Mouse (Mus musculus): ENCODE data around the gene Idh1. TPM values are rescaled to one million over a fixed set of nuclear protein-coding genes. Genes with fewer than 3 reads are reported as not detected.
"Not testable (repeated sequence)": the region's sequence is repeated elsewhere in the genome, so short reads cannot be mapped to it uniquely, and the experiment has no call there.

Idh1 gene
- 56.0 and 76.9 TPM in 2 replicates for polyA plus RNA-seq (2015; fragmentation: Nextera tagmentation; extraction: Ambion mirVana)

DNA sequence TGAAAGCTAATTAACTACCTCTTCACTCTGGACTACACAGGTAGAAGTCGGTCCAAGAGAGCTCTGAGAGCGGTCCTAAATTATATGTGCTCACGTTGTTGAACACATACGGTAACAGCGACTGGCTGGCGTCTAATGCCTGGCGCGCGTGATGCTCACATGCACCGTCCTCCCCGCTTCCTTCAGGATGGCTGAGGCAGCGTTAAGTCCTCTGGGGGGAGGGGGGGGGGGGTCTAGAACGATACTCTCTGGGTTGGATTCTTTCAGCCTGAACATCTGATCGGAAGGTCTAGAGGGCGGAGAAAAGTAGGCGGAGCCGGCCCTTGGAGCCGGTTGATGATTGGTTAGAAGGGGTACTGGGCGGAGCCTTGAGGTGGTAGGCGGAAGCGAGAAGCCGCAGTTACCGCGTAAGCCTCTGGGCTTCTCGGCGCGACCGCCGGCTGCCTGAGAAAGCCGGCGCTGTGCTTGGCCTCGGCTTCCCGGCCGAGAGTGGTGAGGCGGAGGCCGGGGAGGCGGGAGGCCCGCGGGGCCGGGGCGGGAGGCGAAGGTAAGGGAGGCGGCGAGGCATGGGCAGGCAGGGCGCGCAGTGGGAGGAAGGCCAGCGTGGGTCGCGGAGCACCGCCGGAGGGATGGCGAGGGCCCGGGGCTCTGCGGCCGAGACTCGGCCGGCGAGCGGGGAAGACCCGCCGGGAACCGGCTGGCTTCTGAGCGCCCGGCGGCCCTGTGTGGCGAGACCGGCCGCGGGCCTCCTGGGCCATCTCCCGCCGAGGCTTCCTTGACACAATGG is at the start of gene Idh1, which contains the start of gene Pikfyve:
TSS of gene Idh1 (minus strand) at position 214 of the 787 bp plus-strand sequence.
TSS of gene Pikfyve (plus strand) at position 397 of the 787 bp plus-strand sequence.
- WGBS, result 0% methylated on average over 63 of the region's 71 CpGs
- Histone ChIP-seq H3K9ac (peak within 1 kb of the TSS; percentile 90), H3K9me3 (replicated peaks) (no peaks in the 10 kb centered on the region), H3K4me2 (peak within 1 kb of the TSS; percentile 73), H3K4me1 (replicated peaks) (peaks cover 12% of the 10 kb centered on the region), H3K27ac (peak within 1 kb of the TSS; percentile 89), H3K4me3 (peak within 1 kb of the TSS; percentile 97), H3K27me3 (no peaks in the 10 kb centered on the region), H3K36me3 (0 out of 2 replicates have a peak, but pooled peaks cover 5% of the 10 kb centered on the region)
- ATAC-seq (replicated peaks; ENCODE audit: insufficient number of reproducible peaks, insufficient read depth, low FRiP score, low read depth), result peak; percentile 100

DNA sequence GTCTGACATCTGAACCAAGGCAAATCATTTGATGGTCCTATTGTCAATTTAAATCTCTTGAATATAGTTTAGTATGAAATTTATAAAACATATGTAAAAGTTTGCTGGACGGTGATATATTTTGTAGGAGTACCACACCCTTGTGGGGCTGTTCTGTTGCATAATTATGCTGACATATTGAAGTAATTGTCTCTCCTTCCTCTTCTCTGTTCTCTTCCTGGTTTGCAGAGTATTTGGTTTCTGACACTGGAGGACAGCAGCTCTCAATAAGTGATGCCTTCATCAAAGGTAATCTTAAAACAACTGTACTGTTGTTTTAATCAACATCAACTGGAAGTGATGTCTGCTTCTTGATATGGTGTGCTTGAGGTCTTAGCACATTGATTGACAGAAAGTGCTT is 44.3 kb upstream of the Idh1 start:
- Histone ChIP-seq H3K27ac (no peak overlapping the region), H3K9ac (no peak overlapping the region), H3K9me3 (replicated peaks) (no peaks in the 10 kb centered on the region), H3K27me3 (no peaks in the 10 kb centered on the region), H3K36me3 (peaks cover 8% of the 10 kb centered on the region), H3K4me1 (replicated peaks) (no peaks in the 10 kb centered on the region), H3K4me3 (no peak overlapping the region), H3K4me2 (no peak overlapping the region)
- 79% methylated on average over 1 of the region's 1 CpGs for WGBS
- ATAC-seq (replicated peaks; ENCODE audit: insufficient number of reproducible peaks, insufficient read depth, low FRiP score, low read depth), result no peak

DNA sequence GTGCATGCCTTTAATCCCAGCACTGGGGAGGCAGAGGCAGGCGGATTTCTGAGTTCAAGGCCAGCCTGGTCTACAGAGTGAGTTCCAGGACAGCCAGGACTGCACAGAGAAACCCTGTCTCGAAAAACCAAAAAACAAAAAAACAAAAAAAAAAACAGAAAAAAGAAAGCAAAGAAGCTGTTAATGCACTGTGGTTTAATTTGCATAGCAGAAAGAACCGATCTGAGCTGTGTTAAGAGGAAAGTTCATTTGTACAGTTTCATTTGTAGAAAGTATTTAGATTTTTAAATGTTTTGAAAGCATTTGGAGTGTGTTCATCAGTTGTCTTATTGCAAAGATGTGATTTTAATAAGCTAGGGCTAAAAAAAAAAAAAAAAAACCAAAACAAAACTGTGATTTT is 43.5 kb upstream of the Idh1 start:
- H3K4me1 ChIP-seq (replicated peaks); H3K27me3 ChIP-seq; H3K36me3 ChIP-seq; H3K9me3 ChIP-seq (replicated peaks); ATAC-seq (replicated peaks; ENCODE audit: insufficient number of reproducible peaks, insufficient read depth, low FRiP score, low read depth); H3K4me2 ChIP-seq; H3K4me3 ChIP-seq; H3K9ac ChIP-seq; H3K27ac ChIP-seq: not testable (repeated sequence)
- WGBS, result 92% methylated on average over 3 of the region's 3 CpGs

DNA sequence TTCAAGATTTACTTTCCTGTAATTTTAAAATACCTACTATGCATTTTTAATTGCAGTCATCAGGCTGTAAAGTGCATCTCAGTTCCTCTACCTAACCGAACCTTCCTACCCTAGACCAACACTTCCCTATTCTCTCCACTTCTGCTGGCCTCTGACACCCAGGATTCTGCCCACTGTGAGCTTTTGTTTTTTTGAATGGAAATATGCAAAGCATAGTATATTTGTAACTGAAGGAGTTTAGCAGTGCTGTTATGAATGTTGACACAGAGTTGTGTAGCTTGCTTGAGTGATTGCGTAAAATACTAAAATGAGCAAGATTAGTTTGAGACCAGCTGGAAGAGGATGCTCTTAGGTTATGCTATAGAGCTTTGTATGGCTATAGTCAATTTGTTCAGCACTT is 41.4 kb upstream of the Idh1 start:
- Histone ChIP-seq H3K4me2 (no peak overlapping the region), H3K9me3 (replicated peaks) (no peaks in the 10 kb centered on the region), H3K27me3 (no peaks in the 10 kb centered on the region), H3K4me3 (no peak overlapping the region), H3K27ac (no peak overlapping the region), H3K9ac (no peak overlapping the region), H3K36me3 (peaks cover 6% of the 10 kb centered on the region; the same call in 1 of the 2 replicates), H3K4me1 (replicated peaks) (no peaks in the 10 kb centered on the region)
- ATAC-seq (replicated peaks; ENCODE audit: insufficient number of reproducible peaks, insufficient read depth, low FRiP score, low read depth), result no peak
- WGBS, result 90% methylated on average over 2 of the region's 2 CpGs

DNA sequence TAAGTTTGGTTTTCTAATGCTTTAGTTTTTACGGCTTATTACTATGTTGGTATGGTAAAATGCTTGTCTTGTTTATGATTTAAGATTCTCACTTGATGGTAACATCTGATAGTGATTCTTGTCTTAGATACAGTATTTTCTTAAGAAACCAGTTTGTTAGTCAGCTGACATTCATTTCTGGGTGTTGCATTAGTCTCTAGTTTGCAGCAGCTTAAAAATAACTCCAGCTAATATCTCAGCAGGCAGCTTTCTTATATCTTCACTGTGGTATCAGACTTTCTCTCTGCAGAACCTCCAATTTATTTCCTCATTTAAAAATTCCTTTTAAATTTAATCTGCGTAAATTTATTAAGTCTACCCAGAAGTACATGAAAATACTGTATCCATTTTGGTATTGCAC is 37.4 kb upstream of the Idh1 start:
- no peak for ATAC-seq (replicated peaks; ENCODE audit: insufficient number of reproducible peaks, insufficient read depth, low FRiP score, low read depth)
- Histone ChIP-seq H3K27ac (no peak overlapping the region), H3K27me3 (no peaks in the 10 kb centered on the region), H3K9me3 (replicated peaks) (no peaks in the 10 kb centered on the region), H3K9ac (no peak overlapping the region), H3K4me1 (replicated peaks) (no peaks in the 10 kb centered on the region), H3K4me2 (no peak overlapping the region), H3K36me3 (peaks cover 12% of the 10 kb centered on the region), H3K4me3 (no peak overlapping the region)
- 96% methylated on average over 2 of the region's 2 CpGs for WGBS

DNA sequence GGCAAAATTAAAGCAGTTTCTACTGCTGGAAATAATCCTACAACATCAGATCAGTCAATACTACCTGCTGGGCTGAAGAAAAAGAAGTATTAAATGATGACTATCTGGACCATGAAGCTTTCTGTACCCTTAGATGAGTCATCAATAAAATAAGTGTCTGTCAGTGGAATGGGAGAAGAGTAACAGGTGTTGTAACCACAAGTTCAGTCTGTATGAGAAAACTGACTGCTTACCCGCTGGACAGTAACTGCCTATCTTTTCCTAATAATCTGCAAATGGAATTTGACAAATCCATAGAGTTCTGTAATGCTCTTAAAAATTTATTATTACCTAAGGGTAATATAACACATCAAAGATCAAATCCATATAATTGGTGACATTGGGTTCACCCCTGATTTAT is 31.7 kb upstream of the Idh1 start:
- no peak overlapping the region for H3K27ac ChIP-seq
- H3K36me3 ChIP-seq, result peaks cover 22% of the 10 kb centered on the region
- no peaks in the 10 kb centered on the region for H3K27me3 ChIP-seq
- H3K9ac ChIP-seq, result no peak overlapping the region
- ATAC-seq (replicated peaks; ENCODE audit: insufficient number of reproducible peaks, insufficient read depth, low FRiP score, low read depth), result no peak
- H3K4me2 ChIP-seq, result no peak overlapping the region
- 93% methylated on average over 1 of the region's 1 CpGs for WGBS
- no peak overlapping the region for H3K4me3 ChIP-seq
- no peaks in the 10 kb centered on the region for H3K4me1 ChIP-seq (replicated peaks)
- H3K9me3 ChIP-seq (replicated peaks), result no peaks in the 10 kb centered on the region

DNA sequence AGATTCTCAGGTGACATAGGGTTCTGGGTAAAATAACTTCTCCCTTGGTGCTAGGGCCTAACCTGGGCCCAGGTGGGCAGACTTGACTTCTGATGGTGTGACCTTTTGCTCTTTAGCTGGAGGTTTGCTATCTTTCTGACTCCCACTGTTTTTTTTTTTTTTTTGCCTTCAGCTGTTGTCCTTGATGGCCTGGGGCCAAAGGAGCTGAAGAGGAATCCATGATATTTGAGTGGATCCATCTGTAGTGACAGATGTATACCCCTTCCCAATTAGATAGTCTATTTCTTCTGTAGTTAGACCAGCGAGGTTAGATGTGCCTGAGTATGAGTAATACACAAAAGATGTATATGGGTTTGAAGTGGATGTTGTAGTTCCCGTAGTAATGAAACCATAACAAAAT is 31.3 kb upstream of the Idh1 start:
- Histone ChIP-seq H3K4me1 (replicated peaks) (no peaks in the 10 kb centered on the region), H3K27me3 (no peaks in the 10 kb centered on the region), H3K4me3 (no peak overlapping the region), H3K27ac (no peak overlapping the region), H3K9ac (no peak overlapping the region), H3K4me2 (no peak overlapping the region), H3K9me3 (replicated peaks) (no peaks in the 10 kb centered on the region), H3K36me3 (peaks cover 22% of the 10 kb centered on the region)
- 84% methylated on average over 2 of the region's 2 CpGs for whole genome bisulfite sequencing
- ATAC-seq (replicated peaks; ENCODE audit: insufficient number of reproducible peaks, insufficient read depth, low FRiP score, low read depth), result no peak

DNA sequence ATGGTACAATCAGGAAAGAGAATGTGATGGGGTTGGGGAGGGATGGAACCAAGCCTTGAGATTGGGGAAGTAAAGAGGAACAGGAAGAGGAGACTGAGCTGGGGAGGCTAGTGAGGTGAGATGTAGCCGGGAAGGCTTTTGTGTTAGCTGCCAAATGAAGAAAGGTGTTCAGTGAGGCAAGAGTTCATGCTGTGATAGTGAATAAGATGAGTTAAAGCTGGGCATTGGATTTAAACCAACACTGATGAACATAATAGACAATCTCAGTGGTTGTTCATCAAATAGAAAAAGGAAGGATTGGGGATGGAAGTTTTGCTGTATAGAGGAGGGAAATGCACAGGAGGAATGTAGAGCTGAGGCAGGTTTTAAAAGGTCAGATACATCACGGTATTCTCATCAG is 26.9 kb upstream of the Idh1 start:
- Histone ChIP-seq H3K4me3 (no peak overlapping the region), H3K9ac (no peak overlapping the region), H3K27ac (no peak overlapping the region), H3K27me3 (no peaks in the 10 kb centered on the region), H3K9me3 (replicated peaks) (0 out of 2 replicates have a peak, but pooled peaks cover 4% of the 10 kb centered on the region), H3K36me3 (peaks cover 39% of the 10 kb centered on the region), H3K4me1 (replicated peaks) (no peaks in the 10 kb centered on the region), H3K4me2 (no peak overlapping the region)
- ATAC-seq (replicated peaks; ENCODE audit: insufficient number of reproducible peaks, insufficient read depth, low FRiP score, low read depth), result no peak
- WGBS, result 77% methylated on average over 2 of the region's 2 CpGs

DNA sequence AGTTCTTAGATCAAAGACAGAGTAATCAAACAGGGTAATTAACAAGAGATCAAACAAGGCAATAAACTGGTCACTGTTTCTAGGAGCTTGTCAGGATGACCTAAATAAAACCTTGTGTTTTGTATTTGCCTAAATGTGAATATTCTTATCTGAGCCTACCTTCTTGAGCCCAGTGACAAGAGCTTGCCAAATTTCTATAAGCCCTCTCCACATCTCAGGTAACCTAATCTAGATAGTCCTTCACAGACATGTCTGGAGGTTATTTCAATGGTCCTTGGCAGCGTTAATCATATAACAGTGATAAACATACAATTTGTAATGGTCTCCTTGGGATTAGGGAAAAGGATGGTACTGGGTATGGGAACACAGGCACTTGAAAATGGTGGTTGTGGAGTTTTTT is 18.0 kb upstream of the Idh1 start:
- 86% methylated on average over 1 of the region's 1 CpGs for WGBS
- Histone ChIP-seq H3K27me3 (no peaks in the 10 kb centered on the region), H3K27ac (no peak overlapping the region), H3K36me3 (peaks cover 31% of the 10 kb centered on the region), H3K4me2 (no peak overlapping the region), H3K4me1 (replicated peaks) (no peaks in the 10 kb centered on the region), H3K9ac (no peak overlapping the region), H3K4me3 (no peak overlapping the region), H3K9me3 (replicated peaks) (no peaks in the 10 kb centered on the region)
- no peak for ATAC-seq (replicated peaks; ENCODE audit: insufficient number of reproducible peaks, insufficient read depth, low FRiP score, low read depth)

DNA sequence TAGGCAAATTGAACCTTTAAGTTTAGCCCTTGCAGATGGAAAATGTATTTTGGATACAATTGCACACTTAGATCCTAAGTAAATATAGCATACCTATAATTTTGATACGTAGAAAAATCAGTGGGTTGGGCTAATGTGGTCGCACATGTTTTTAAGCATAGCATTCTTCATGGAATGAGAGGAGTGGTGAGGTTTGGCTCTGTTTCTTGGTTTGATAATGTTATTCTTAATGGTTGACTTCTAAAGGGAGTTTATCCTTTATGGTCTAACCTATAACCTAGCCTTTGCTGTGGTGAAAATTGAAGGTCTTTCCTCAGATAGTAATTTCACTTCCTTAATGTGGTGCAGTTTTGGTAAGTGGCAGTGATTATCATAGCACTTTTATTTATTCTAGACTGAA is 12.6 kb upstream of the Idh1 start:
- Histone ChIP-seq H3K9me3 (replicated peaks) (no peaks in the 10 kb centered on the region), H3K27me3 (no peaks in the 10 kb centered on the region), H3K4me1 (replicated peaks) (no peaks in the 10 kb centered on the region), H3K27ac (no peak overlapping the region), H3K4me3 (no peak overlapping the region), H3K36me3 (peaks cover 13% of the 10 kb centered on the region), H3K4me2 (no peak overlapping the region), H3K9ac (no peak overlapping the region)
- WGBS, result 89% methylated on average over 2 of the region's 2 CpGs
- ATAC-seq (replicated peaks; ENCODE audit: insufficient number of reproducible peaks, insufficient read depth, low FRiP score, low read depth), result no peak

DNA sequence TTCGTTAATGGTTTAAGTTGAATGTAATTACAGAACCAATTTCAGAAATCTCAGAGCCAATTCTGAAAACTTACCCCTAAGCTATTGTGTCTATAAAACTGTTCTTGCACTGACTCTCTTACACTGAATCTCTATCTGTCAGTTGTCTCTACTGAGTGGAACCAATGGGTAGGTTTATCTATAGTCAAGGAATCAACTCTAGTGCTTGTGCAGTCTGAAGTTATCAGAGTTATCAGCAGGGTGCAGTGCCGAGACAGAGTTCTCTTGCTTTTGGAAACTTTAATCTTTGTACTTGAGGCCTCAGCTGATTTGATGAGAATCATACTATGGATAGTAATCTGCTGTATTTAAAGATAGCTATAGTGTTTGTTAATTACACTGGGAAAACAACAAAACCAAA is 12.1 kb upstream of the Idh1 start:
- WGBS, result 69% methylated on average over 2 of the region's 2 CpGs
- peaks cover 13% of the 10 kb centered on the region for H3K36me3 ChIP-seq
- H3K9ac ChIP-seq, result no peak overlapping the region
- no peak for ATAC-seq (replicated peaks; ENCODE audit: insufficient number of reproducible peaks, insufficient read depth, low FRiP score, low read depth)
- H3K4me1 ChIP-seq (replicated peaks), result no peaks in the 10 kb centered on the region
- H3K27me3 ChIP-seq, result no peaks in the 10 kb centered on the region
- H3K27ac ChIP-seq, result no peak overlapping the region
- H3K4me3 ChIP-seq, result no peak overlapping the region
- H3K9me3 ChIP-seq (replicated peaks), result no peaks in the 10 kb centered on the region
- H3K4me2 ChIP-seq, result no peak overlapping the region

DNA sequence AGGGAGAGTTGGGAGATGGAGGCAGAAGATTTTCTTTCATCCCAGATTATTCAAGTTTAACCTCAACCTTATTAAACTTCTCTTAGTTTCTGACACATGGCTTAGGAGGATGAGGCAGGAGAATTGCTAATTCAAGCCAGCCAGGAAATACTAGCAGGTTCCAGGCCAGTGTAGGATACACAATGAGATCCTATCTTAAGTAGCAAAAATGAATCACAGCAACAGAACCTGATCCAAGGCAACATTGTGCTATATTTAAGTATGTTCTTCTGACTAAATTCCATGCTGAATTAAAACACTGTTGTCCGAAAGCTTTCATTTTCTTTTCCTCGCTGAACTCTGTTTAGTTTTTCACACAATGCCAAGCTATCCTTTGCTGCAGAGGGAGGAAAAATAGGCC is 6.9 kb upstream of the Idh1 start:
- no peak overlapping the region for H3K4me2 ChIP-seq
- no peaks in the 10 kb centered on the region for H3K4me1 ChIP-seq (replicated peaks)
- no peak overlapping the region for H3K27ac ChIP-seq
- no peaks in the 10 kb centered on the region for H3K27me3 ChIP-seq
- H3K9ac ChIP-seq, result no peak overlapping the region
- peaks cover 16% of the 10 kb centered on the region for H3K36me3 ChIP-seq
- no peaks in the 10 kb centered on the region for H3K9me3 ChIP-seq (replicated peaks)
- 88% methylated on average over 2 of the region's 2 CpGs for WGBS
- no peak overlapping the region for H3K4me3 ChIP-seq
- ATAC-seq (replicated peaks; ENCODE audit: insufficient number of reproducible peaks, insufficient read depth, low FRiP score, low read depth), result no peak

All from heart, embryonic 15.5 days (tissue).